Mouse (Mus musculus): ENCODE results near the gene Rbms3. TPM values are rescaled to one million over a fixed set of nuclear protein-coding genes. Genes with fewer than 3 reads are reported as not detected.

Rbms3 gene
- polyA plus RNA-seq, 1 experiment = 2.3 TPM

- WGBS = 73% methylated on average over 4 of the region's 4 CpGs
- DNase-seq (ENCODE audit: low read depth, low spot score) = no peak
These were observed 417.7 kb downstream of the Rbms3 start for GRCm38 (mm10) chr9:117212023-117212422.

GRCm38 (mm10) chr9:117210344-117210743, 419.4 kb downstream of the Rbms3 start:
- 63% methylated on average over 2 of the region's 2 CpGs for WGBS
- DNase-seq (ENCODE audit: low read depth, low spot score) = no peak

DNA sequence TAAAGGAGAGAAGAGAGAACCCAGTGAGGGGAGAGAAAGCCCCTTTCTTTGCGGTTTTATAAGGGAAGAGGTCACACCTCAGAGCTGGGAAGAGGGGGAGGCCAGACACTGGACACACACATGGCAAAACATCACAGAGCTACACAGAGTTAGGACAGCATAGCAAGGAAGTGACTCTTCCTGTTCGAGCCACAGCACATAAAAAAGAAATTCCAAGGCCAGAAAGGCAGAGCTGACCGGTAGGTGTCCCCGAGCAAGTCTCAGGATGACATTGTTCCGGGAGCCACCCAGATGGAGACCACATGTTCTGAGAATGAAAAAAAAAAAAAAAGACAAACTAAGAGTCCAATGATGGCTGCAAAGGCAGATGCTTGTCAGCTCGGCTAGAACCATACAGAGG, 424.3 kb downstream of the Rbms3 start:
- no peak for DNase-seq (ENCODE audit: low read depth, low spot score)
- WGBS = 74% methylated on average over 6 of the region's 6 CpGs

- no peak for DNase-seq (ENCODE audit: low read depth, low spot score)
These were observed 429.6 kb downstream of the Rbms3 start for GRCm38 (mm10) chr9:117200067-117200658.

GRCm38 (mm10) chr9:117197531-117197930, 432.2 kb downstream of the Rbms3 start:
- WGBS = 83% methylated on average over 3 of the region's 3 CpGs

More at GRCm38 (mm10) chr9:117200067-117200658, 429.6 kb downstream of the Rbms3 start:
- WGBS = 80% methylated on average over 7 of the region's 7 CpGs

DNA sequence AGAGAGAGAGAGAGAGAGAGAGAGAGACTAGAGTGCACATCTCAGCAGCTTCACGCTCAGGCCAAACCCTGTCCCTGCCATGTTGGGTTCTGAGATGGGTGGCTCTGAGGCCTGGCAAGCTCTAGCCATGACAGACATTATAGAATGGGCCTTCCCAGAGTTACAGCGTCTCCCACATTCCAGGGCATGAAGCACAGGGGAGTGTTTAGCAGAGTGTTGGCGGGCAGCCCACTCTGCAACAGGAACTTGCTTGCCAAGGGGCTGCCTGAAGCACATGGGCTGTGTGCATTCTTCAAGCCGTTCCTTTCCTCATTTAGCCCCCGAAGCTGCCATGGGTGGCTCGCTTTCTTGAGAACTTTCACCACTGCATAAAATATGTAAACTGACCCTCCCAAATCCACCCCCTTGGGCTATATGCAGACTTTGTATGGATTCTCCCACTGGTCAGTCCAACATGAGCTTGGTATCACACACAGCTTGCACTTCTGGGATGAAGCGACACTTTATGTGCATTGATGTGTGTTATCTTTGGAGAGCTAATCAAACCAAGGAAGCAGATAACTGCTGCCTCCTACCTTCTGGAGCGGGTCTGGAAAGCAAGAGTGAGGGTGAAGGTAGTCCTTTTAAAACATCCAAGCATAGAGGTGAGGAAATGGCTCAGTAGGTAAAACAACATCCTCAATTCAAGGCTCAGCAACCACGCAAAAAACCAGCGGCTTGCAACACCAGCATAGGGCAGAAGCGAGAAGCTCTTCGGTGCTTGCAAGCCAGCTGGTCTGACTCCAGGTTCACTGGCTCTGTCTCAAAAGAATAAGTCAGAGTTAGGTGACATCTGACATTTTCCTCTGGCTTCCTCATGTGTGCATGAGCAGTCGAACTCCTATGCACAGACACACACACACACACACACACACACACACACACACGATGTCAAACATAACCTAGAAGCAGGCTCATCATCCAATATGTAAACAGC, 436.9 kb downstream of the Rbms3 start:
- DNase-seq (ENCODE audit: low read depth, low spot score) = no peak
- WGBS = 48% methylated on average over 14 of the region's 14 CpGs

More at GRCm38 (mm10) chr9:117197531-117197930, 432.2 kb downstream of the Rbms3 start:
- no peak for DNase-seq (ENCODE audit: low read depth, low spot score)

GRCm38 (mm10) chr9:117192093-117192492, 437.6 kb downstream of the Rbms3 start:
- WGBS = 69% methylated on average over 15 of the region's 15 CpGs
- no peak for DNase-seq (ENCODE audit: low read depth, low spot score)

DNA sequence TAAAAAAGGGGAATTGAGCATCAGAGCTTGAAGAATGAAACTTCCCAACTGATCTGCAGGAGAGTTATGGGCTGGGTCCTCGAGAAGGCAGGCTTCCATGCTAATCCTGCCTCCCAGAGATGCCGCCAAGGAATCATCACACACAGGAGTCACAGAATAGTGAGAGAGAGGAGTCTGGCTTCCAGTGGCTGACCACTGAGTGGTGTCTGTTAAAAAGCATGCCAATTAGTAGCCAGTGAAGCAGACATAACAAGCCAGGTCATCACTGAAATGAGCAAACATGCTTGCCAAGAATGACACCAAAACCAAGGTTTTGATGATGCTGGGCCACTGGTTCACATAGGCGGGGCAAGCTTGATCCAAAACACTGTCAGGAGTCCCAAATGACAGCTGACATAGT, 441.3 kb downstream of the Rbms3 start:
- no peak for DNase-seq (ENCODE audit: low read depth, low spot score)
- 81% methylated on average over 3 of the region's 3 CpGs for WGBS

- no peak for DNase-seq (ENCODE audit: low read depth, low spot score)
- WGBS = 89% methylated on average over 15 of the region's 15 CpGs
These were observed 442.3 kb downstream of the Rbms3 start for GRCm38 (mm10) chr9:117187116-117188034.

DNA sequence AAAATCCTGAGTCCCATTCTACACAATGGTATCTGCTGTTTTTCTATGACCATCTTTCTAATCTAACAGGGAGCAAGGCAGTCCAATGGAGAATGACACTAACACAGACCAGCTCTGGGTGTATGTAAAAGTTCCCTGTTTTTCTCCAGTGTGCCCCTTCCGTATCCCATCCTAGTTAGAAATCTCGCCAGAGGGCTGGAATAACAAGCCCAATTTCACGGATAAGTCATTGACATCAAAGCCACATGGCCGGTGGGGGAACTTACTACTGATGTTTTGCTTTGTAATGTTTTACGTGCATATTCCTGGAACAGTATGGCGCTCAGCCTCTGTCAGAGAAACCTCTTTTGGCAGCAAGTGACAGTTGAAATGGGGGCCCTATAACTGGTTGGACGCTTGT, 449.1 kb downstream of the Rbms3 start:
- 92% methylated on average over 7 of the region's 7 CpGs for WGBS

DNA sequence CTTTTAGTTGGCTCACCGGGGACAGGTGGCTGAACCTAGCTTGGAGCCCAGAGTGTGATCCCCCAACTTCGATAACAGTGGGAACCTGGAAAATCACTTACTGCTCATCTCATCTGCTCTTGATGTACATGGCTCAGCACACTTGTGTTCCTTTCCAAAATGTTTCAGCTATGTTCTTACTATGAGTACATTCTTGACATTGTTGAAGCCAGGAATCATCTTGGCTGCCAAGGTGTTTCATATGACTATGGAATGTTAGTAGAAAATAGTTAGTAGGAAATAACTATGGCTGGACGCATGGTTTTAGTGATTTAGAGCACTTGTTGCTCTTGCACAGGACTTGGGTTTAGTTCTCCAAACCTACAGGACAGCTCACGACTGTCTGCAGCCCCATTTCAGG, 451.3 kb downstream of the Rbms3 start:
- no peak for DNase-seq (ENCODE audit: low read depth, low spot score)
- 85% methylated on average over 4 of the region's 4 CpGs for WGBS

More for the DNA sequence above, 449.1 kb downstream of the Rbms3 start:
- no peak for DNase-seq (ENCODE audit: low read depth, low spot score)

- DNase-seq (ENCODE audit: low read depth, low spot score) = peak; percentile 67
- 40% methylated on average over 7 of the region's 7 CpGs for WGBS
These were observed 457.2 kb downstream of the Rbms3 start for GRCm38 (mm10) chr9:117172526-117172925.

DNA sequence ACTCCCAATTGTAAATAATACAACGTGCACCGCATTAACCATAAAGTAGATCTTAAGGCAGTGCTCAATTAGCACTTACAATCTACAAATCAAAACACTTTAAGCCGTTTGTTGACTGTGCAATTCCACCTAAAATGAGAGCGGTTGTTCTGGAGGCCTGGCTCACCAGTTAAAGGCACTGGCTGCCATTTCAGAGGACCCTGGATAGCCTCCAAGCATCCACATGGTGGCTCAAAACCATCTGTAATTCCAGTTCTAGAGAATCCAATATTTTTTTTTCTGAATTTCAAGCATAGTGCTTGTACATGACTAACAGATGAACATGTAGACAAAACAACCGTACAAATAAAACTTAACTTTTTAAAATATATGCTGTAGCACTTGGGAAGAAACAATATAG, 460.5 kb downstream of the Rbms3 start:
- 91% methylated on average over 5 of the region's 5 CpGs for WGBS
- no peak for DNase-seq (ENCODE audit: low read depth, low spot score)

DNA sequence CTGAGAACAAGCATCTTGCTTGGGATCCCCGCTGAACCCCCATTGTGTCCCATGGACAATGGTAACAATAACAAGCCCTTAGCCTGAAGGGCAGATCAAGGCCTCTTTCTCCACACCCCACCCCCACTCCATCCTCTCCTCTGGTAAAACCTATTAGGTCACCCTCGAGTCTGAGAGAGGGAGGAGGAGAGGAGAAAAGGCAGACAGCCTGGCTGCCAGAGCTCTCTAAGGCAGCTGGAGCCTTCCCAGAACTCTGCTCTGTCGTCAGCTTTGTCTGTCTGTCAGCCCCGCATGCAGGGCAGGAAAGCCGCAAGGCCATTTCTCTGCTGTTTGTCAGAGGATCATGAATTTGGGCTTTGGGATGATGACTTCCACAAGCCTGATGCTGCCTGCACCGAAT, 466.6 kb downstream of the Rbms3 start:
- DNase-seq (ENCODE audit: low read depth, low spot score) = no peak
- WGBS = 57% methylated on average over 6 of the region's 6 CpGs

- 51% methylated on average over 6 of the region's 6 CpGs for WGBS
- no peak for DNase-seq (ENCODE audit: low read depth, low spot score)
These were observed 468.6 kb downstream of the Rbms3 start for GRCm38 (mm10) chr9:117161150-117161549.

DNA sequence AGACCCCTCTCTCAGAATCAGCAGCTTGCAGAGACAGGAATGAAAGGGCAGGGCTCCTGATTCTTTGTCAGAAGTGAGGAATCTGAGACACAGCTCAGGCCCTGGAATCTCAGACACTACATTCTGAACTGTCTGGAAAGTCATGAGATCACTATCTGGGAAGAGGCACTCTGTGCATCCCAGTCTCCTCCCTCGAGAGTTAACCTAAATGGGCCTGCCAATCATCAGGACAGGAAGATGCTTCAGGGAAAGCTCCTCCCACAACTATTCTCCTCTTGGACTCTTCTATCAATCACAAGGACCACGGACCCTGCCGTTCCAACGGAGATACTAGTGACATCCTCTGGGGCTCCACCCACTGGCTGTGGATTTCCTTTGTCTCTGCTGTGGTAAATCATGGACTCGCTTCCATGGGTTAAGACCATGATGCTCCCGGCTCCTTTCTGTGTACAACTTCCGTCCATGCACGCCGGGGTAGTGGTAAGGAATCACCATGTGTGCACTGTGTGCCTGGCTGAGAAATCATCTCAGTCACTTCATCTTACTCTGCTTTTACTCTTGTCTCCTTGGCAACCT, 473.3 kb downstream of the Rbms3 start:
- WGBS = 75% methylated on average over 9 of the region's 9 CpGs
- DNase-seq (ENCODE audit: low read depth, low spot score) = no peak

DNA sequence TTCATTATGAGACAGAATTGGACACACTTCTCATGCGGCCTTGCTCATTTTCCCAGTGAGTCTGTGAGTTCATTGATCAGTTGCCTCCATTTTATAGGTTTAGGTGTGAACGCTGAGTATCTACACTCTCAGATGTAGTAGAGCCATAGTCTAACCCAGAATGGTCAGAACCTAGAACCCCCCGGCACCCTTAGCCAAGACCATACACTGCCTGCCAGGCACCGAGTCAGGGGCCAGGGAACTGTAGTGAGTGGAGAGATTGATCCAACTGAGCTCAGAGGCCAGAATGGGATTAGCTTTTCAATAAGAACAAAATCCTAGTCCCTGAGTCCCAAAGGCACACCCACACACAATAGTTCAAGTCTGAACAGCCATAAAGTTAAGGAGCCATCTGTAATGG, 475.1 kb downstream of the Rbms3 start:
- 84% methylated on average over 4 of the region's 4 CpGs for WGBS
- DNase-seq (ENCODE audit: low read depth, low spot score) = no peak

DNA sequence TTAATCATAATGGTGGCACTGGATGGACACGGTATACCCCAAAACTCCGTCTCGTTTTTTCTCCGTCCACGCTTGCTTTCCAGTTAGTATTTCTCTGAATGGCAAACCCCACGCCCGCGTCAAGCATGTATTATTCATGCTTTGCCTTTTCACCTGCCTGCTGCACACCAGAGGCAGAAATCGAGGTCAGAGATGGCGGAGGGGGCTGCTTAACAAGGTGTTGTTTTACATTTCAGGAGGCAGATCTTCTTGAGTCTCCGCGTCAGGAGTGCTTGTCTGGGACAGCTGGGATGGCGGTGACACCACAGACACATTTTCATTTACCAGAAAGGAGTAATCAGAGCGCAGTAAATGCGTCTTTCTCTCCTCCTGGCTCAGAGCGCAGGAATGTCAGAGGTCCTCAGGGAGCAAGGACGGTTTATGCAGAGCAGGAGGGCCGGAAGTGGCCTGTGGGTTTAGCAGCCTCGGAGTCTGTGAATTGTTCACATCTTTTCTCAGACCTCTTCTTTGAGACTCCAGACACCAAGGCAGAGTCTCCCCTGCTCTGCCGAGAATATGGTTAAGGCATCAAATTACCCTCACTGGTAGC, 475.9 kb downstream of the Rbms3 start:
- no peak for DNase-seq (ENCODE audit: low read depth, low spot score)
- 64% methylated on average over 20 of the region's 20 CpGs for WGBS

DNA sequence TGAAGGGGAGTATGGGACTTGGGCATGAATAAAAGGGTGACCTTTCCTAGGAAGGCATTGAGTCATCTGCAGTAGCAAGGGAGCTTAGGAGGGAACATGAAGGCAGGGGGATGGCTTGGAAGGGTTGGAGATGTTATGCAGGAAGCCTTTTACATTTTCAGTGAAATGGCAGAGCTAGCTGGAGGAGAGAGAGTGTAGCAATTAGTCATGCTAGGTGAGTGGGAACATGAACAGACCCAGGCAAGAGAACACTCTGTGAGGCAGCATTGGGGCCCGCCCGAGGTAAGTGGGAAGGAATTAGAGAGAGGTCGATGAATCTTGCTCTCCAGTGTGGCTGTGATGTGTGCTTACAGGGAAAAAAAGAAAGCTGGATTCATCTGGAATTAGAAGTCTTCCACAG, 477.8 kb downstream of the Rbms3 start:
- no peak for DNase-seq (ENCODE audit: low read depth, low spot score)
- 88% methylated on average over 3 of the region's 3 CpGs for WGBS

All from large intestine, adult 2 months (tissue).